Mouse (Mus musculus) cortical plate, adult 2 months (tissue): Measurements from ENCODE around the gene Cysltr1. TPM values are rescaled to one million over a fixed set of nuclear protein-coding genes. Genes with fewer than 3 reads are reported as not detected.

Source experiments
- H3K27ac ChIP-seq: fragments of 200-500 bp; 2 replicates; pipeline ENCODE4 v1.5.1; 2012; ENCODE audit warnings: low read length, control low read depth, inconsistent platforms; ENCODE audit not compliant: insufficient read depth
- H3K4me1 ChIP-seq: fragments of 200-500 bp; 2 replicates; pipeline ENCODE4 v1.6.1; 2011; ENCODE audit warnings: low read length; ENCODE audit not compliant: control insufficient read depth, insufficient read depth
- H3K4me3 ChIP-seq: fragments of 200-500 bp; 2 replicates; pipeline ENCODE4 v1.5.1; 2011; ENCODE audit warnings: mild to moderate bottlenecking, low read length, control low read depth; ENCODE audit not compliant: insufficient read depth
- CTCF ChIP-seq: fragments of 200-500 bp; IDR thresholded peaks from 2 replicates; pipeline ENCODE4 v1.5.1; 2011; ENCODE audit warnings: mild to moderate bottlenecking, control low read depth, low read length; ENCODE audit not compliant: insufficient read depth; ENCODE audit errors: extremely low read depth
- POLR2A ChIP-seq: fragments of 200-500 bp; IDR thresholded peaks from 2 replicates; pipeline ENCODE4 v1.6.1; 2011; ENCODE audit warnings: mild to moderate bottlenecking, low read length, control low read depth; ENCODE audit not compliant: insufficient read depth; ENCODE audit errors: extremely low read depth
- polyA plus RNA-seq: library from polyadenylated mRNA; depleted of rRNA; stranded (reverse); fragments of >200 nt; gene quantifications from 2 replicates; pipeline ENCODE4 v1.2.3, GENCODE M21; 2012; rRNA removed

Cysltr1 gene
- polyA plus RNA-seq, 1 experiment = 0.77 TPM

DNA sequence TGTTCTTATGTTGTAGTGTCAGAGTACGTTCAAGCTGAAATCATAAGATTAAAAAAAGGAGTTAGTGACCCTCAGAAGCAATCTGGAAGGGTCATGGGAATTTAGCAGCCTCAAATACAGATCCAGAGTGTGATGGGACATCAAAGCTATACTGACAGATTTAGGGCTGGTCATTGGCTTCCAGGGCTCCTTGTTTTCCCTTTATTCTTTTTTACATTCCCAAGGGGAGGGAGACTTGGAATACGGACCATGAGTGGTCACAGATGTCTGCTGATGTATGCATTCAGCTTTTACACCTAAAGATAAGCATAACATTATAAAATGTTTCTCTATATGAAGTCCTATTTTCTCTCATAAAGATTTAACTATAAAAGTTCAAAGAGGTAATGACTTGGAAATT, 21.3 kb downstream of the Cysltr1 start:
- TF ChIP-seq POLR2A (no peak), CTCF (no peak)
- Histone ChIP-seq H3K4me1 (no peaks in the 10 kb centered on the region), H3K27ac (no peak overlapping the region), H3K4me3 (no peak overlapping the region)

- no peak overlapping the region for H3K27ac ChIP-seq
- no peak overlapping the region for H3K4me3 ChIP-seq
- H3K4me1 ChIP-seq = no peaks in the 10 kb centered on the region
- TF ChIP-seq CTCF = no peak
- no peak for TF ChIP-seq POLR2A
Measured at GRCm38 (mm10) chrX:106580410-106580809, 23.1 kb downstream of the Cysltr1 start.

- H3K27ac ChIP-seq = no peak overlapping the region
- no peak overlapping the region for H3K4me3 ChIP-seq
- H3K4me1 ChIP-seq = no peaks in the 10 kb centered on the region
- TF ChIP-seq POLR2A (no peak), CTCF (no peak)
Measured at GRCm38 (mm10) chrX:106578966-106579365, 24.5 kb downstream of the Cysltr1 start.

DNA sequence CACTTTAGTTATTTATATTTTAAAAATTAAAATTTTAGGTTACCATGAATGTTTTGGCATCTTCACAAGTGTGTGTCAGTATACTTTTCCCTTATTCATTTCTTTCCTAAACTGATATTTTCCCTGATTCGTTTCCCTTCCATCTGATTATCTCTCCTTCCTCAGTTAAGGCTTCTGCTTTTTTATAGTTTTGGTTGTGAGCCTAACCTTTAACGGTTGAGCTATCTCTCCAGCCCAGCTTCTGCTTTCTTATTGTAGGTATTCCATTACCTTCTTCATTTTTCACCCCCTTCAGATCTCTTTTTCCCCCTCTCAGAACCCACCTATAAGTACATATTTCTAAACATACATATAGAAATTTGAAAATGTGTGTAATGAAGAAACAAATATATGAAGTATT, 48.0 kb downstream of the Cysltr1 start:
- Histone ChIP-seq H3K27ac (no peak overlapping the region), H3K4me1 (no peaks in the 10 kb centered on the region), H3K4me3 (no peak overlapping the region)
- TF ChIP-seq CTCF = no peak
- TF ChIP-seq POLR2A = no peak

- Histone ChIP-seq H3K27ac (no peak overlapping the region), H3K4me1 (no peaks in the 10 kb centered on the region), H3K4me3 (no peak overlapping the region)
- TF ChIP-seq POLR2A (no peak), CTCF (no peak)
Measured at GRCm38 (mm10) chrX:106536359-106536758, 67.1 kb downstream of the Cysltr1 start.

Other genes with a start within 250 kb of the Cysltr1 start
- not detected in 2 replicates for gene Fndc3c1, start 118.3 kb downstream of the Cysltr1 start, polyA plus RNA-seq
- 0.28 and 0.48 TPM in 2 replicates for gene Gm5127, start 20.5 kb downstream of the Cysltr1 start, polyA plus RNA-seq
- gene Rtl3, start 237.0 kb upstream of the Cysltr1 start, polyA plus RNA-seq = 0.57 TPM in 1 of 2 replicates, not detected in the other